Comparison of ENCODE assay signal across 8 mouse cellular contexts in genomic region chr13:55726598-55727119, GRCm38 (mm10). TPM values are rescaled to one million over a fixed set of nuclear protein-coding genes. Genes with fewer than 3 reads are reported as not detected.
DNase-seq lines count a peak whose midpoint lies in the region; ATAC-seq and TF ChIP-seq lines count a peak whose summit lies in the region.

No protein-coding gene starts in this region.

- H3K27me3 ChIP-seq in kidney, embryonic 15.5 days, result no peaks in the 10 kb centered on the region
- no peaks in the 10 kb centered on the region for H3K27me3 ChIP-seq in heart, embryonic 15.5 days
- no peaks in the 10 kb centered on the region for H3K27me3 ChIP-seq in liver, embryonic 15.5 days

- TF ChIP-seq CTCF in bone marrow macrophage, adult 2 months (IDR thresholded peaks at IDR 0.05; ENCODE audit: low read depth, low read length), result no peak

- H3K9ac ChIP-seq in kidney, embryonic 15.5 days, result peak overlapping the region; percentile 67
- peak overlapping the region; percentile 82 for H3K9ac ChIP-seq in heart, embryonic 15.5 days
- peak overlapping the region; percentile 79 for H3K9ac ChIP-seq in liver, embryonic 15.5 days

- TF ChIP-seq POLR2A in bone marrow macrophage, adult 2 months (IDR thresholded peaks at IDR 0.05; ENCODE audit: borderline replicate concordance, low read depth, low read length), result no peak

- peak overlapping the region; percentile 61 for H3K4me3 ChIP-seq in kidney, embryonic 15.5 days (replicated peaks)
- peak overlapping the region; percentile 69 for H3K4me3 ChIP-seq in bone marrow macrophage, adult 2 months (ENCODE audit: insufficient read depth, low read length)
- H3K4me3 ChIP-seq in heart, embryonic 15.5 days, result peak overlapping the region; percentile 63
- peak overlapping the region; percentile 74 for H3K4me3 ChIP-seq in liver, embryonic 15.5 days (replicated peaks)

- no peaks in the 10 kb centered on the region for H3K9me3 ChIP-seq in kidney, embryonic 15.5 days (replicated peaks)
- no peaks in the 10 kb centered on the region for H3K9me3 ChIP-seq in heart, embryonic 15.5 days (replicated peaks)
- H3K9me3 ChIP-seq in liver, embryonic 15.5 days (replicated peaks), result no peaks in the 10 kb centered on the region

- H3K4me2 ChIP-seq in kidney, embryonic 15.5 days, result peak overlapping the region; percentile 74
- peak overlapping the region; percentile 85 for H3K4me2 ChIP-seq in heart, embryonic 15.5 days
- H3K4me2 ChIP-seq in liver, embryonic 15.5 days, result peak overlapping the region; percentile 96

- 0 out of 2 replicates have a peak, but pooled peaks cover 3% of the 10 kb centered on the region for H3K4me1 ChIP-seq in kidney, embryonic 15.5 days
- no peaks in the 10 kb centered on the region; the same call in 1 of the 2 replicates for H3K4me1 ChIP-seq in bone marrow macrophage, adult 2 months (ENCODE audit: control insufficient read depth, insufficient read depth, low read length)
- H3K4me1 ChIP-seq in heart, embryonic 15.5 days (replicated peaks), result no peaks in the 10 kb centered on the region
- H3K4me1 ChIP-seq in liver, embryonic 15.5 days (replicated peaks), result peaks cover 10% of the 10 kb centered on the region; the same call in 1 of the 2 replicates

- peaks cover 38% of the 10 kb centered on the region for H3K36me3 ChIP-seq in kidney, embryonic 15.5 days
- H3K36me3 ChIP-seq in heart, embryonic 15.5 days, result peaks cover 18% of the 10 kb centered on the region
- H3K36me3 ChIP-seq in liver, embryonic 15.5 days (replicated peaks), result 0 out of 2 replicates have a peak, but pooled peaks cover 3% of the 10 kb centered on the region

- WGBS in kidney, embryonic 15.5 days, result 2% methylated on average over 4 of the region's 4 CpGs
- WGBS in heart, embryonic 15.5 days, result 5% methylated on average over 4 of the region's 4 CpGs
- 1% methylated on average over 4 of the region's 4 CpGs for WGBS in liver, embryonic 15.5 days (ENCODE audit: insufficient replicate concordance)

- DNase-seq in kidney, adult 11 months, result no peak
- peak; percentile 20 for DNase-seq in testis, postnatal 14 days (ENCODE audit: low spot score)
- no peak for DNase-seq in urinary bladder, postnatal 25 days (ENCODE audit: low spot score)
- DNase-seq in left cerebral cortex, adult 8-10 months (ENCODE audit: low spot score in 2 of 2), result no peak

- peak overlapping the region; percentile 98 for H3K27ac ChIP-seq in kidney, embryonic 15.5 days
- H3K27ac ChIP-seq in bone marrow macrophage, adult 2 months (ENCODE audit: insufficient read depth, low read depth, low read length), result peak overlapping the region; percentile 90
- peak overlapping the region; percentile 95 for H3K27ac ChIP-seq in heart, embryonic 15.5 days
- peak overlapping the region; percentile 98 for H3K27ac ChIP-seq in liver, embryonic 15.5 days (replicated peaks)

- ATAC-seq in kidney, embryonic 15.5 days (replicated peaks; ENCODE audit: low FRiP score), result no peak
- ATAC-seq in heart, embryonic 15.5 days (replicated peaks; ENCODE audit: insufficient number of reproducible peaks, insufficient read depth, low FRiP score, low read depth), result no peak
- ATAC-seq in liver, embryonic 15.5 days (ENCODE audit: insufficient read depth), result no peak

RNA-seq across cellular contexts. Expression of gene Pcbd2, which starts 0.5 kb away (rescaled TPM):
- polyA plus RNA-seq in kidney, embryonic 15.5 days (2015; fragmentation: Nextera tagmentation; extraction: Ambion mirVana), result 54.9 and 57.6 TPM in 2 replicates
- 55.0 and 57.0 TPM in 2 replicates for polyA plus RNA-seq in bone marrow macrophage, adult 2 months (2012; ENCODE audit: insufficient read depth, insufficient read length, missing spikeins)
- 49.9 and 55.7 TPM in 2 replicates for polyA plus RNA-seq in heart, embryonic 15.5 days (2015; fragmentation: Nextera tagmentation; extraction: Ambion mirVana)
- polyA plus RNA-seq in liver, embryonic 15.5 days (2015; fragmentation: Nextera tagmentation; extraction: Ambion mirVana), result 32.0 and 32.4 TPM in 2 replicates
- 10 to 100 TPM; 28.6 to 32.2 (median 31.0) TPM for total RNA-seq in left cerebral cortex, adult 8-10 months (2022)

RNA-seq across cellular contexts. Expression of gene Txndc15, which starts 12.2 kb away (rescaled TPM):
- polyA plus RNA-seq in kidney, embryonic 15.5 days (2015; fragmentation: Nextera tagmentation; extraction: Ambion mirVana), result 91.8 and 92.4 TPM in 2 replicates
- polyA plus RNA-seq in bone marrow macrophage, adult 2 months (2012; ENCODE audit: insufficient read depth, insufficient read length, missing spikeins), result 51.5 and 54.5 TPM in 2 replicates
- 60.7 and 69.1 TPM in 2 replicates for polyA plus RNA-seq in heart, embryonic 15.5 days (2015; fragmentation: Nextera tagmentation; extraction: Ambion mirVana)
- polyA plus RNA-seq in liver, embryonic 15.5 days (2015; fragmentation: Nextera tagmentation; extraction: Ambion mirVana), result 28.9 and 31.0 TPM in 2 replicates
- 10 to 100 TPM; 68.2 to 79.0 (median 74.8) TPM for total RNA-seq in left cerebral cortex, adult 8-10 months (2022)

RNA-seq across cellular contexts. Expression of gene B230219D22Rik, which starts 33.7 kb away (rescaled TPM):
- polyA plus RNA-seq in kidney, embryonic 15.5 days (2015; fragmentation: Nextera tagmentation; extraction: Ambion mirVana), result 63.0 and 64.1 TPM in 2 replicates
- polyA plus RNA-seq in bone marrow macrophage, adult 2 months (2012; ENCODE audit: insufficient read depth, insufficient read length, missing spikeins), result 46.8 and 50.4 TPM in 2 replicates
- 50.5 and 54.9 TPM in 2 replicates for polyA plus RNA-seq in heart, embryonic 15.5 days (2015; fragmentation: Nextera tagmentation; extraction: Ambion mirVana)
- 10.7 and 11.3 TPM in 2 replicates for polyA plus RNA-seq in liver, embryonic 15.5 days (2015; fragmentation: Nextera tagmentation; extraction: Ambion mirVana)
- total RNA-seq in left cerebral cortex, adult 8-10 months (2022), result 10 to 100 TPM; 65.8 to 72.3 (median 68.7) TPM

RNA-seq across cellular contexts. Expression of gene Catsper3, which starts 57.7 kb away (rescaled TPM):
- not detected in 2 replicates for polyA plus RNA-seq in kidney, embryonic 15.5 days (2015; fragmentation: Nextera tagmentation; extraction: Ambion mirVana)
- polyA plus RNA-seq in bone marrow macrophage, adult 2 months (2012; ENCODE audit: insufficient read depth, insufficient read length, missing spikeins), result not detected in 2 replicates
- polyA plus RNA-seq in heart, embryonic 15.5 days (2015; fragmentation: Nextera tagmentation; extraction: Ambion mirVana), result not detected in 2 replicates
- not detected in 2 replicates for polyA plus RNA-seq in liver, embryonic 15.5 days (2015; fragmentation: Nextera tagmentation; extraction: Ambion mirVana)
- total RNA-seq in left cerebral cortex, adult 8-10 months (2022), result under 1 TPM in 3 of 4 experiments, not detected in 1; 0.48 to 0.63 (median 0.59) TPM
